8 mouse cellular contexts compared by ENCODE assay signal in the genomic region with DNA sequence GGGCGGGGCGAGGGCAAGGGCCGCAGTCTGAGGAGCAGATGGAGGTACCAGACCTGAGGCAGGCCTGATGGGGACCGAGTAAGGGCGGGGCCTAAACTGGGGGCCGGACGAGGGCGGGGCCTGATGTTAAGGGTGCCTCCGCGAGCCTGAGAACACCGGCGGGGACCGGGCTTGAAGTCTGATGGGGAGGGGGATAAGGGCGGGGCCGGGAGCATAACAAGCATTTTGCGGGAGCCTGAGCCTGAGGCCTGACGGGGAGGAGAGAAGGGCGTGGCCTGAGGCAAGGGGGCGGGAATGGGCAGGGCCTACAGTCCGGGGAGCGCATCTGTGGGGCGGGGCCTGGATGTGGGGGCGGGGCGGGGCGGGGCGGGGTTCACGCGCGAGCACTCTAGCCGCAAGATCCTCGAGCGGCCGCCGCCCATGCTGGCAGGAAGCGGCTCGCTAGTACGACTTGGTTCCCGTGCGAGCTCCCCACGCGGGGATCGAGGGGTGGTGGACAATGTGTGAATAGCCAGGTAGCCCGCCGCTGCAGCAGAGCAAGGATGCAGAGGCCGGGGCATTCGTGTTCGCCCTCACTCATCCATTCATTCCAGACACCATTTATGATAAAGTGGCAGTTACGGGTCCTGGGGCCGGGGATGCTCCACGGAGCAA. TPM values are rescaled to one million over a fixed set of nuclear protein-coding genes. Genes with fewer than 3 reads are reported as not detected.
DNase-seq lines count a peak whose midpoint lies in the region; ATAC-seq lines count a peak whose summit lies in the region.

No protein-coding gene starts in this region.

- H3K4me2 ChIP-seq in hindbrain, embryonic 12.5 days (replicated peaks): peak overlapping the region; percentile 91

- H3K4me1 ChIP-seq in hindbrain, embryonic 12.5 days: peaks cover 18% of the 10 kb centered on the region

- H3K27me3 ChIP-seq in hindbrain, embryonic 12.5 days: peaks cover 14% of the 10 kb centered on the region

- under 1% methylated on average over 49 of the region's 50 CpGs for WGBS in hindbrain, embryonic 12.5 days

- H3K9ac ChIP-seq in hindbrain, embryonic 12.5 days: peak overlapping the region; percentile 90

- H3K4me3 ChIP-seq in hindbrain, embryonic 12.5 days: peak overlapping the region; percentile 83

- peak overlapping the region; percentile 92 for H3K27ac ChIP-seq in hindbrain, embryonic 12.5 days

- H3K36me3 ChIP-seq in hindbrain, embryonic 12.5 days: no peaks in the 10 kb centered on the region

- ATAC-seq in hindbrain, embryonic 12.5 days (ENCODE audit: low FRiP score): peak; percentile 97

- no peaks in the 10 kb centered on the region for H3K9me3 ChIP-seq in hindbrain, embryonic 12.5 days (replicated peaks)

- DNase-seq in NIH3T3 (ENCODE audit: low read depth): peak; percentile 99
- peak; percentile 98 to 99 for DNase-seq in cerebellum, postnatal 10 days
- peak; percentile 94 to 95 for DNase-seq in frontal cortex, postnatal 10 days (ENCODE audit: low spot score in 2 of 2)
- DNase-seq in layer of hippocampus, postnatal 14 days (ENCODE audit: low spot score in 2 of 2): peak; percentile 88 to 92
- DNase-seq in lung, postnatal 10 days: peak; percentile 98
- DNase-seq in ovary, postnatal 14 days (ENCODE audit: low spot score): peak; percentile 88
- peak; percentile 93 to 95 for DNase-seq in thymus, postnatal 10 days (ENCODE audit: low spot score in 2 of 2)

RNA-seq across cellular contexts. Expression of gene B4galt5, which starts 0.4 kb away (rescaled TPM):
- 19.3 and 20.2 TPM in 2 replicates for polyA plus RNA-seq in hindbrain, embryonic 12.5 days (2016; fragmentation: Nextera tagmentation; extraction: Ambion mirVana)
- 10 to 100 TPM; 58.8 to 60.5 TPM for total RNA-seq in layer of hippocampus, postnatal 14 days (2021)

Comparison
In these comparisons a context has a peak if more than half of its experiments do, and no peak if none do; other contexts are left out.
1. Peak in every context shown above with its lines: DNase-seq, ATAC-seq, H3K4me3 ChIP-seq and H3K27ac ChIP-seq.